9 mouse cellular contexts compared by ENCODE assay signal in the genomic region with DNA sequence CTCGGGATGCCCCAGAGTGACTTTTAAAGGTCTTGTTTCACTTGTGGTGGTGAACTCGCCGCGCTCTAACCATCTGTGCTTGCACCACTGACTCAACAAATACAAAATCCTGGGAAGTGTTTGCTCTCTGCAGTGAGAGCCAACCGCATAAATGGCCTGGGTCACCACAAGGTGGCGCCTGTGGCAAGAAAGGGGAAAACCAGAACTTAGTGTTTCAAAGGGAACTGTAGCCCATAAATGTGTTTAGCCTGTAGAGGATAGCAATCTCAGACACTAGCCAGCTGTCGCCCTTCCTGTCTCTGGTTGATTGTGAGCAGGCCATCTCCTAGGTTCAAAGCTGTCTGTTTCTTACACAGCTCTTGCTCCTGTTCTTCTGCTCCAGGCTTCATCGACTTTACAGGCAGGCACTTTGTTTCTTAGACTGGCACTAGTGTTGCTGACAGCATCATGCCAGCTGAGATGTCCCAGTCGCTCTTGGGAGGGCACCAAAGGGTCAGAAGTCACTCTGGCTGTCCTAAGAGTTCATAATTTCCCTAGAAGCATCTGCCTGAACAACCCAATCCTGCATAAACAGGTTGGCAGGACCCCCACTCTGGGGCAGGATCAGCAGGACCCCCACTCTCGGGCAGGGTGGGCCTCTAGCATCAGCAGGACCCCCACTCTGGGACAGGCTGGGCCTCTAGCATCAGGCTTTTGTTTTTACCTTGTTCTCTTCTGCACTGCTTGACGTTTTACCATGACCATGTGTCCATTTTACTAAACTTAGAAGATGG. TPM values are rescaled to one million over a fixed set of nuclear protein-coding genes. Genes with fewer than 3 reads are reported as not detected.
DNase-seq lines count a peak whose midpoint lies in the region; ATAC-seq lines count a peak whose summit lies in the region.
"Had no signal": no experiment of that assay in that cellular context is flagged by ENCODE, and none has a peak within 500 bp of the region (broad histone marks: within the 10 kb centered on the region; RNA-seq: fewer than 3 reads in every experiment).

No protein-coding gene starts in this region.

- peak; percentile 85 for ATAC-seq in hindbrain, embryonic 16.5 days

- H3K4me2 ChIP-seq in hindbrain, embryonic 16.5 days (ENCODE audit: low read length), result no peak overlapping the region
- H3K4me2 ChIP-seq: limb, embryonic 15.5 days had no signal

- H3K4me3 ChIP-seq in hindbrain, embryonic 16.5 days (ENCODE audit: low read length), result no peak overlapping the region
- H3K4me3 ChIP-seq: limb, embryonic 15.5 days had no signal

- no peaks in the 10 kb centered on the region for H3K9me3 ChIP-seq in hindbrain, embryonic 16.5 days (ENCODE audit: control insufficient read depth, low read length)
- H3K9me3 ChIP-seq: limb, embryonic 15.5 days had no signal

- WGBS in hindbrain, embryonic 16.5 days, result 48% methylated on average over 11 of the region's 11 CpGs

- DNase-seq in Muller cell, postnatal 12 days (ENCODE audit: inconsistent ontology term), result peak; percentile 61
- peak; percentile 81 to 91 for DNase-seq in cerebellum, postnatal 14 days
- peak; percentile 83 for DNase-seq in gastrocnemius, adult 18-20 months (ENCODE audit: low spot score)
- DNase-seq in layer of hippocampus, postnatal 36 days, result peak; percentile 76 to 78
- peak; percentile 85 to 87 for DNase-seq in lung, postnatal 4 days
- peak; percentile 83 for DNase-seq in right cerebral cortex, adult 18-20 months
- peak; percentile 63 to 70 for DNase-seq in urinary bladder, adult 18-20 months (ENCODE audit: low spot score in 2 of 2)

- no peak overlapping the region for H3K27ac ChIP-seq in hindbrain, embryonic 16.5 days (ENCODE audit: low read depth, low read length)
- H3K27ac ChIP-seq: limb, embryonic 15.5 days had no signal

- H3K9ac ChIP-seq in hindbrain, embryonic 16.5 days (ENCODE audit: low read depth, low read length), result no peak overlapping the region
- H3K9ac ChIP-seq: limb, embryonic 15.5 days had no signal

- no peaks in the 10 kb centered on the region for H3K27me3 ChIP-seq in hindbrain, embryonic 16.5 days (replicated peaks; ENCODE audit: control insufficient read depth, insufficient read depth, low read length)
- H3K27me3 ChIP-seq: limb, embryonic 15.5 days had no signal

- H3K36me3 ChIP-seq in hindbrain, embryonic 16.5 days (ENCODE audit: control insufficient read depth, insufficient read depth, low read length), result peaks cover 31% of the 10 kb centered on the region

- H3K4me1 ChIP-seq in hindbrain, embryonic 16.5 days (ENCODE audit: control insufficient read depth, insufficient read depth, low read depth, low read length), result no peaks in the 10 kb centered on the region
- H3K4me1 ChIP-seq: limb, embryonic 15.5 days had no signal

RNA-seq across cellular contexts. Expression of gene Armc10, which starts 13.2 kb away (rescaled TPM):
- 1 to 10 TPM; 4.4 to 4.7 TPM for total RNA-seq in gastrocnemius, adult 18-20 months (2021)
- polyA plus RNA-seq in hindbrain, embryonic 16.5 days (2015; fragmentation: Nextera tagmentation; extraction: Ambion mirVana), result 40.5 and 45.3 TPM in 2 replicates
- 10 to 100 TPM; 20.8 to 24.0 TPM for total RNA-seq in layer of hippocampus, postnatal 36 days (2021)

RNA-seq across cellular contexts. Expression of gene Fbxl13, which starts 13.4 kb away (rescaled TPM):
- not detected for total RNA-seq in gastrocnemius, adult 18-20 months (2021)
- polyA plus RNA-seq in hindbrain, embryonic 16.5 days (2015; fragmentation: Nextera tagmentation; extraction: Ambion mirVana), result 0.10 and 0.21 TPM in 2 replicates
- total RNA-seq in layer of hippocampus, postnatal 36 days (2021), result under 1 TPM in 1 of 2 experiments, not detected in 1; 0.28 TPM
- polyA plus RNA-seq: limb, embryonic 15.5 days had no signal

RNA-seq across cellular contexts. Expression of gene Napepld, which starts 42.4 kb away (rescaled TPM):
- 10 to 100 TPM in 1 of 2 experiments, 1 to 10 TPM in 1; 8.8 to 11.5 TPM for total RNA-seq in gastrocnemius, adult 18-20 months (2021)
- 2.6 and 2.9 TPM in 2 replicates for polyA plus RNA-seq in hindbrain, embryonic 16.5 days (2015; fragmentation: Nextera tagmentation; extraction: Ambion mirVana)
- total RNA-seq in layer of hippocampus, postnatal 36 days (2021), result 10 to 100 TPM; 28.7 to 36.1 TPM
